ENCODE assay signal across 8 mouse cellular contexts in the genomic region with DNA sequence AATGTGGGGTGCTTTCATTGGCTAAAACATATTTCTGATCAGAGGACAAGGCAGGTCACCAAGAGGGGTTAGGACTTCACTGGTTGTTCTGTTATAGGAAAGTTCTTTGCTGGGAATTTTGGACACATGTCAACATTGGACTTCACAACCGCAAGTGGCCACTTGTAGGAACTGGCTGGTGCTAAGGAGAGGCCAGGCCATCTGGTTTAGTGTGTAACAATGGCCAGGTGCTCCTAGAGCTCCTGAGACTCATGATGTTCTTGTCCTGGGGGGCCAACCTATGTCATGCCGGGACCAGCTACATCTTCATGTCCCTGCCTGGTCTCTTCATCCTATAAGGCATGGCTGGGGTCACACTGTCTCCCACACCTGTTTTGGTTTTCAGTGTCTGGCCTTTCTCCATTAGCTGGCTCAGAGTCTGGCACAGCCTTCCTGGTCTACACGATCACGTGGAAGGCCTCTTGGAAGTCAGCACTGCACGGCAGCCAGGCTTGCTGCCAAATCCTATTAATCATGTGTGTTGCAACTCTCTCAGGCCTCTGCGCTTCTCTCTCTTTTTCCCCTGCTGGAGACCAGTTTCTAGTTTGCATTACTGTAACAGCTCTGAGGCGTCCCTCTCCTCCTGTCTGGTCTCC. TPM values are rescaled to one million over a fixed set of nuclear protein-coding genes. Genes with fewer than 3 reads are reported as not detected.
DNase-seq lines count a peak whose midpoint lies in the region; ATAC-seq and TF ChIP-seq lines count a peak whose summit lies in the region.

No protein-coding gene starts in this region.

- ATAC-seq in heart, embryonic 14.5 days (ENCODE audit: insufficient number of reproducible peaks, insufficient read depth, low FRiP score, low read depth) = peak; percentile 83
- ATAC-seq in liver, postnatal 0 days = peak; percentile 94

- H3K4me1 ChIP-seq in embryonic facial prominence, embryonic 10.5 days = peaks cover 5% of the 10 kb centered on the region; the same call in 1 of the 2 replicates
- H3K4me1 ChIP-seq in heart, embryonic 14.5 days (ENCODE audit: control insufficient read depth in 2 of 2, insufficient read depth in 2 of 2, low read length in 2 of 2) = peaks cover 18 to 19% of the 10 kb centered on the region in 2 experiments
- no peaks in the 10 kb centered on the region for H3K4me1 ChIP-seq in liver, postnatal 0 days (ENCODE audit: insufficient read depth)

- DNase-seq in frontal cortex, adult 2 months (ENCODE audit: extremely low spot score in 1 of 2, low spot score in 1 of 2) = peak; percentile 51 to 69
- DNase-seq in frontal cortex, postnatal 14 days (ENCODE audit: low spot score in 2 of 2) = no peak
- DNase-seq in embryonic facial prominence, embryonic 10.5 days (ENCODE audit: low spot score) = peak; percentile 32
- DNase-seq in kidney, postnatal 10 days = peak; percentile 91
- peak; percentile 77 for DNase-seq in liver, postnatal 0 days
- peak; percentile 23 for DNase-seq in retina, adult 2 months (ENCODE audit: low read depth, low spot score)
- DNase-seq in spleen, postnatal 14 days (ENCODE audit: low spot score in 2 of 2) = no peak

- no peak overlapping the region for H3K27ac ChIP-seq in embryonic facial prominence, embryonic 10.5 days (replicated peaks)
- H3K27ac ChIP-seq in heart, embryonic 14.5 days (replicated peaks in 1 of 2; ENCODE audit: control insufficient read depth in 1 of 2, insufficient read depth in 1 of 2, low read depth in 2 of 2, low read length in 2 of 2) = peak overlapping the region; percentile 61 to 71; a peak in 3 of 4 replicates
- H3K27ac ChIP-seq in liver, postnatal 0 days (ENCODE audit: low read depth) = no peak overlapping the region

- no peak for TF ChIP-seq EP300 in liver, postnatal 0 days (IDR thresholded peaks at IDR 0.05; ENCODE audit: low read depth)

- WGBS in embryonic facial prominence, embryonic 10.5 days = 55% methylated on average over 7 of the region's 7 CpGs
- 24% methylated on average over 7 of the region's 7 CpGs for WGBS in heart, embryonic 14.5 days
- WGBS in liver, postnatal 0 days (ENCODE audit: insufficient replicate concordance) = 43% methylated on average over 7 of the region's 7 CpGs

- H3K4me3 ChIP-seq in embryonic facial prominence, embryonic 10.5 days = no peak overlapping the region
- no peak overlapping the region for H3K4me3 ChIP-seq in heart, embryonic 14.5 days (ENCODE audit: control insufficient read depth in 1 of 2, insufficient read depth in 1 of 2, low read depth in 1 of 2, low read length in 2 of 2)
- no peak overlapping the region for H3K4me3 ChIP-seq in liver, postnatal 0 days (ENCODE audit: low read depth, low read length)

- TF ChIP-seq CTCF in liver, postnatal 0 days (IDR thresholded peaks at IDR 0.05; ENCODE audit: low read depth) = no peak

- no peaks in the 10 kb centered on the region for H3K27me3 ChIP-seq in embryonic facial prominence, embryonic 10.5 days (replicated peaks; ENCODE audit: low read depth, poor library complexity, severe bottlenecking)
- H3K27me3 ChIP-seq in heart, embryonic 14.5 days (ENCODE audit: control insufficient read depth, insufficient read depth, low read length) = no peaks in the 10 kb centered on the region
- H3K27me3 ChIP-seq in liver, postnatal 0 days (ENCODE audit: insufficient read depth, low read length) = no peaks in the 10 kb centered on the region

- H3K9ac ChIP-seq in heart, embryonic 14.5 days (ENCODE audit: low read length) = no peak overlapping the region
- H3K9ac ChIP-seq in liver, postnatal 0 days (replicated peaks) = no peak overlapping the region

- no peaks in the 10 kb centered on the region for H3K36me3 ChIP-seq in embryonic facial prominence, embryonic 10.5 days (replicated peaks)
- no peaks in the 10 kb centered on the region for H3K36me3 ChIP-seq in heart, embryonic 14.5 days (ENCODE audit: control insufficient read depth, insufficient read depth, low read length)
- no peaks in the 10 kb centered on the region for H3K36me3 ChIP-seq in liver, postnatal 0 days (replicated peaks; ENCODE audit: insufficient read depth, low read length)

- no peak overlapping the region for H3K4me2 ChIP-seq in heart, embryonic 14.5 days (ENCODE audit: low read length)
- H3K4me2 ChIP-seq in liver, postnatal 0 days (ENCODE audit: low read depth, low read length) = no peak overlapping the region

- no peaks in the 10 kb centered on the region for H3K9me3 ChIP-seq in embryonic facial prominence, embryonic 10.5 days
- no peaks in the 10 kb centered on the region for H3K9me3 ChIP-seq in heart, embryonic 14.5 days (ENCODE audit: control insufficient read depth, low read length)
- H3K9me3 ChIP-seq in liver, postnatal 0 days (ENCODE audit: low read length) = no peaks in the 10 kb centered on the region

RNA-seq across cellular contexts. Expression of a gene that starts 55.9 kb away (rescaled TPM):
- 66.6 and 79.1 TPM in 2 replicates for polyA plus RNA-seq in frontal cortex, adult 2 months (2012; rRNA removed)
- polyA plus RNA-seq in embryonic facial prominence, embryonic 10.5 days (2016; fragmentation: Nextera tagmentation; extraction: Ambion mirVana) = 4.2 and 4.4 TPM in 2 replicates
- polyA plus RNA-seq in heart, embryonic 14.5 days (2014; fragmentation: Nextera tagmentation; extraction: Ambion mirVana) = 1.8 and 2.0 TPM in 2 replicates
- polyA plus RNA-seq in liver, postnatal 0 days (2015; fragmentation: Nextera tagmentation; extraction: Ambion mirVana) = 4.7 and 6.3 TPM in 2 replicates

Comparison
In these comparisons a context has a peak if more than half of its experiments do, and no peak if none do; other contexts are left out.
1. DNase-seq: peak in frontal cortex, adult 2 months (2 of 2), embryonic facial prominence, embryonic 10.5 days (single experiment), kidney, postnatal 10 days (single experiment), liver, postnatal 0 days (single experiment) and retina, adult 2 months (single experiment); none in frontal cortex, postnatal 14 days (0 of 2) and spleen, postnatal 14 days (0 of 2).
2. H3K27ac ChIP-seq: peak in heart, embryonic 14.5 days (2 of 2); none in embryonic facial prominence, embryonic 10.5 days (single experiment) and liver, postnatal 0 days (single experiment).